Mouse (Mus musculus): ENCODE results near the gene Wdr81.

The Wdr81 gene

GRCm38 (mm10) chr11:75438804-75439203 lies 15.7 kb downstream of the Wdr81 start:
- no peak for DNase-seq (ENCODE audit: low read depth in 2 of 2, low spot score in 2 of 2)

- DNase-seq (ENCODE audit: low read depth in 2 of 2, low spot score in 2 of 2) = no peak
Measured at GRCm38 (mm10) chr11:75438194-75438593, 16.3 kb downstream of the Wdr81 start.

GRCm38 (mm10) chr11:75434138-75434537 lies 20.4 kb downstream of the Wdr81 start:
- DNase-seq (ENCODE audit: low read depth in 2 of 2, low spot score in 2 of 2) = no peak

GRCm38 (mm10) chr11:75431307-75431706 lies 23.2 kb downstream of the Wdr81 start:
- no peak for DNase-seq (ENCODE audit: low read depth in 2 of 2, low spot score in 2 of 2)

GRCm38 (mm10) chr11:75429019-75429705 lies 25.4 kb downstream of the Wdr81 start:
- peak; percentile 44 to 57 for DNase-seq (ENCODE audit: low read depth in 2 of 2, low spot score in 2 of 2)

GRCm38 (mm10) chr11:75424459-75424858 lies 30.1 kb downstream of the Wdr81 start:
- no peak for DNase-seq (ENCODE audit: low read depth in 2 of 2, low spot score in 2 of 2)

- no peak for DNase-seq (ENCODE audit: low read depth in 2 of 2, low spot score in 2 of 2)
Measured at GRCm38 (mm10) chr11:75424033-75424432, 30.5 kb downstream of the Wdr81 start.

- no peak for DNase-seq (ENCODE audit: low read depth in 2 of 2, low spot score in 2 of 2)
Measured at GRCm38 (mm10) chr11:75423091-75423490, 31.4 kb downstream of the Wdr81 start.

GRCm38 (mm10) chr11:75422013-75422792 lies 32.3 kb downstream of the Wdr81 start, which contains the start of gene Serpinf1:
Serpinf1 (minus strand) TSS chr11:75422701.
- no peak for DNase-seq (ENCODE audit: low read depth in 2 of 2, low spot score in 2 of 2)

GRCm38 (mm10) chr11:75421375-75422012 lies 33.0 kb downstream of the Wdr81 start:
- no peak for DNase-seq (ENCODE audit: low read depth in 2 of 2, low spot score in 2 of 2)

GRCm38 (mm10) chr11:75420810-75421374 lies 33.6 kb downstream of the Wdr81 start:
- DNase-seq (ENCODE audit: low read depth in 2 of 2, low spot score in 2 of 2) = no peak

- DNase-seq (ENCODE audit: low read depth in 2 of 2, low spot score in 2 of 2) = no peak
Measured at GRCm38 (mm10) chr11:75420037-75420436, 34.5 kb downstream of the Wdr81 start.

GRCm38 (mm10) chr11:75415994-75416393 lies 38.5 kb downstream of the Wdr81 start:
- no peak for DNase-seq (ENCODE audit: low read depth in 2 of 2, low spot score in 2 of 2)

GRCm38 (mm10) chr11:75415096-75415495 lies 39.4 kb downstream of the Wdr81 start:
- DNase-seq (ENCODE audit: low read depth in 2 of 2, low spot score in 2 of 2) = no peak

- no peak for DNase-seq (ENCODE audit: low read depth in 2 of 2, low spot score in 2 of 2)
Measured at GRCm38 (mm10) chr11:75410591-75410990, 43.9 kb downstream of the Wdr81 start.

GRCm38 (mm10) chr11:75409679-75410575 lies 44.6 kb downstream of the Wdr81 start:
- no peak for DNase-seq (ENCODE audit: low read depth in 2 of 2, low spot score in 2 of 2)

- peak; percentile 58 to 79 for DNase-seq (ENCODE audit: low read depth in 2 of 2, low spot score in 2 of 2)
Measured at GRCm38 (mm10) chr11:75406865-75407264, 47.7 kb downstream of the Wdr81 start.

- DNase-seq (ENCODE audit: low read depth in 2 of 2, low spot score in 2 of 2) = no peak
Measured at GRCm38 (mm10) chr11:75406104-75406503, 48.4 kb downstream of the Wdr81 start.

GRCm38 (mm10) chr11:75404801-75405200 lies 49.7 kb downstream of the Wdr81 start:
- DNase-seq (ENCODE audit: low read depth in 2 of 2, low spot score in 2 of 2) = no peak

GRCm38 (mm10) chr11:75403301-75404052 lies 51.0 kb downstream of the Wdr81 start:
- DNase-seq (ENCODE audit: low read depth in 2 of 2, low spot score in 2 of 2) = no peak
